15 mouse cellular contexts compared by ENCODE assay signal in genomic region chr13:42617844-42618243, GRCm38 (mm10).
DNase-seq lines count a peak whose midpoint lies in the region; ATAC-seq and TF ChIP-seq lines count a peak whose summit lies in the region.
"Had no signal": no experiment of that assay in that cellular context is flagged by ENCODE, and none has a peak within 500 bp of the region (broad histone marks: within the 10 kb centered on the region; RNA-seq: fewer than 3 reads in every experiment).

No protein-coding gene starts in this region.

- no peak overlapping the region for H3K9ac ChIP-seq in kidney, embryonic 15.5 days
- no peak overlapping the region for H3K9ac ChIP-seq in forebrain, postnatal 0 days
- H3K9ac ChIP-seq: limb, embryonic 13.5 days; liver, postnatal 0 days had no signal

- no peak for TF ChIP-seq CTCF in cortical plate, adult 2 months (IDR thresholded peaks at IDR 0.05; ENCODE audit: extremely low read depth, insufficient read depth, low read length)
- no peak for TF ChIP-seq CTCF in lung, adult 2 months (IDR thresholded peaks at IDR 0.05; ENCODE audit: insufficient read depth, low read length)
- no peak for TF ChIP-seq CTCF in forebrain, postnatal 0 days (IDR thresholded peaks at IDR 0.05; ENCODE audit: low read depth)

- no peak for TF ChIP-seq POLR2A in cortical plate, adult 2 months (IDR thresholded peaks at IDR 0.05; ENCODE audit: extremely low read depth, insufficient read depth, low read length)
- TF ChIP-seq POLR2A in lung, adult 2 months (IDR thresholded peaks at IDR 0.05; ENCODE audit: borderline replicate concordance, extremely low read depth, low read depth, low read length), result no peak

- H3K36me3 ChIP-seq in kidney, embryonic 15.5 days, result no peaks in the 10 kb centered on the region
- no peaks in the 10 kb centered on the region for H3K36me3 ChIP-seq in forebrain, postnatal 0 days (ENCODE audit: insufficient read depth)
- H3K36me3 ChIP-seq: limb, embryonic 13.5 days had no signal

- peak overlapping the region; percentile 41; the same call in 1 of the 2 replicates for H3K27ac ChIP-seq in cortical plate, adult 2 months (ENCODE audit: insufficient read depth, low read length)
- H3K27ac ChIP-seq in kidney, embryonic 15.5 days, result 0 out of 2 replicates have a peak overlapping the region, but pooled peaks have one; percentile 25
- no peak overlapping the region for H3K27ac ChIP-seq in forebrain, postnatal 0 days (ENCODE audit: low read depth, low read length)
- H3K27ac ChIP-seq: hindbrain, postnatal 0 days; limb, embryonic 13.5 days had no signal

- H3K4me1 ChIP-seq in cortical plate, adult 2 months (ENCODE audit: control insufficient read depth, insufficient read depth, low read length), result peaks cover 1% of the 10 kb centered on the region; the same call in 1 of the 2 replicates
- 0 out of 2 replicates have a peak, but pooled peaks cover 3% of the 10 kb centered on the region for H3K4me1 ChIP-seq in kidney, embryonic 15.5 days
- H3K4me1 ChIP-seq in lung, adult 2 months (ENCODE audit: control insufficient read depth, insufficient read depth, low read length), result no peaks in the 10 kb centered on the region
- no peaks in the 10 kb centered on the region for H3K4me1 ChIP-seq in forebrain, postnatal 0 days (ENCODE audit: insufficient read depth)
- H3K4me1 ChIP-seq: limb, embryonic 13.5 days had no signal

- no peak overlapping the region for H3K4me2 ChIP-seq in kidney, embryonic 15.5 days
- no peak overlapping the region for H3K4me2 ChIP-seq in forebrain, postnatal 0 days (ENCODE audit: low read depth)
- H3K4me2 ChIP-seq: limb, embryonic 13.5 days; midbrain, embryonic 11.5 days had no signal

- peak; percentile 4 for DNase-seq in NIH3T3 (ENCODE audit: low read depth)
- DNase-seq in lung, adult 2 months, result peak; percentile 16
- no peak for DNase-seq in forebrain, postnatal 0 days
- DNase-seq: cerebellum, adult 18-20 months; heart, adult 18-20 months; layer of hippocampus, postnatal 36 days; liver, postnatal 0 days had no signal

- 28% methylated on average over 4 of the region's 4 CpGs for WGBS in kidney, embryonic 15.5 days
- WGBS in lung, adult 2 months, result 44% methylated on average over 4 of the region's 4 CpGs
- 60% methylated on average over 4 of the region's 4 CpGs for WGBS in forebrain, postnatal 0 days

- 0 out of 2 replicates have a peak, but pooled peaks have one; percentile 33 for ATAC-seq in kidney, embryonic 15.5 days (replicated peaks; ENCODE audit: low FRiP score)
- ATAC-seq in inflammation-experienced regulatory T-cells, adult 6 months, result no peak
- no peak for ATAC-seq in forebrain, postnatal 0 days
- ATAC-seq in granulocyte monocyte progenitor cell, adult 5-6 weeks (replicated peaks; ENCODE audit: poor library complexity, severe bottlenecking), result no peak
- ATAC-seq: hindbrain, postnatal 0 days; liver, postnatal 0 days had no signal

- H3K9me3 ChIP-seq in kidney, embryonic 15.5 days (replicated peaks), result no peaks in the 10 kb centered on the region
- H3K9me3 ChIP-seq in forebrain, postnatal 0 days (ENCODE audit: low read length), result no peaks in the 10 kb centered on the region
- H3K9me3 ChIP-seq: limb, embryonic 13.5 days had no signal

- H3K27me3 ChIP-seq in kidney, embryonic 15.5 days, result no peaks in the 10 kb centered on the region; the same call in 1 of the 2 replicates
- no peaks in the 10 kb centered on the region for H3K27me3 ChIP-seq in forebrain, postnatal 0 days (ENCODE audit: insufficient read depth, low read length)
- H3K27me3 ChIP-seq: limb, embryonic 13.5 days had no signal

- H3K4me3 ChIP-seq in cortical plate, adult 2 months (ENCODE audit: insufficient read depth, low read length), result no peak overlapping the region
- no peak overlapping the region for H3K4me3 ChIP-seq in kidney, embryonic 15.5 days (replicated peaks)
- H3K4me3 ChIP-seq in lung, adult 2 months (replicated peaks; ENCODE audit: extremely low read depth, low read depth, low read length), result no peak overlapping the region
- no peak overlapping the region for H3K4me3 ChIP-seq in forebrain, postnatal 0 days (ENCODE audit: low read depth, low read length)
- H3K4me3 ChIP-seq: limb, embryonic 13.5 days; myocyte had no signal
